Mouse (Mus musculus) liver, embryonic 14.5 days (tissue): ENCODE measurements around the gene Jtb. TPM values are rescaled to one million over a fixed set of nuclear protein-coding genes. Genes with fewer than 3 reads are reported as not detected.

Source experiments
- ATAC-seq: fragments of 200-750 bp; cut with Nextera tagmentation; 2 replicates; pipeline ENCODE4 v1.8.0; 2017; ENCODE audit warnings: moderate number of reproducible peaks, mild to moderate bottlenecking, moderate library complexity; ENCODE audit not compliant: insufficient read depth
- DNase-seq, 3 experiments: peaks; one replicate each; pipeline ENCODE4 v3.0.0-alpha.2; 2012 to 2013; ENCODE audit warnings: low read depth in 3 of 3, low spot score in 3 of 3
- H3K27ac ChIP-seq: fragments of 300-500 bp; sonication (generic); 2 replicates; pipeline ENCODE4 v1.5.1; 2014; ENCODE audit warnings: moderate library complexity, mild to moderate bottlenecking, control low read depth, inconsistent platforms
- H3K27me3 ChIP-seq: fragments of 300-500 bp; sonication (generic); 2 replicates; pipeline ENCODE4 v1.6.1; 2014; ENCODE audit warnings: mild to moderate bottlenecking, low read length, moderate library complexity; ENCODE audit not compliant: control insufficient read depth, insufficient read depth
- H3K36me3 ChIP-seq: fragments of 300-500 bp; sonication (generic); replicated peaks from 2 replicates; pipeline ENCODE4 v1.6.1; 2014; ENCODE audit warnings: low read depth; ENCODE audit not compliant: control insufficient read depth, insufficient read depth
- H3K4me1 ChIP-seq, 2 experiments: fragments of 200-500 bp in 1 of 2; fragments of 300-500 bp in 1 of 2; sonication (generic) in 1 of 2; replicated peaks; 2 replicates each; pipeline ENCODE4 v1.6.1; 2012 to 2014; ENCODE audit warnings: antibody characterized with exemption in 1 of 2, inconsistent platforms in 1 of 2, low read length in 1 of 2; ENCODE audit not compliant: control insufficient read depth in 2 of 2, insufficient read depth in 2 of 2
- H3K4me2 ChIP-seq: fragments of 300-500 bp; sonication (generic); 2 replicates; pipeline ENCODE4 v1.6.1; 2014; ENCODE audit warnings: low read depth, mild to moderate bottlenecking, control low read depth, moderate library complexity
- H3K4me3 ChIP-seq, 2 experiments: fragments of 200-500 bp in 1 of 2; fragments of 300-500 bp in 1 of 2; sonication (generic) in 1 of 2; 2 replicates each; pipeline ENCODE4 v1.5.1; 2012 to 2014; ENCODE audit warnings: low read depth in 2 of 2, low read length in 2 of 2, mild to moderate bottlenecking in 2 of 2, control low read depth in 1 of 2, inconsistent platforms in 1 of 2, moderate library complexity in 1 of 2; ENCODE audit not compliant: insufficient read depth in 1 of 2
- H3K9ac ChIP-seq: fragments of 300-500 bp; sonication (generic); replicated peaks from 2 replicates; pipeline ENCODE4 v1.6.1; 2014; ENCODE audit warnings: mild to moderate bottlenecking, control low read depth, moderate library complexity
- H3K9me3 ChIP-seq: fragments of 300-500 bp; sonication (generic); 2 replicates; pipeline ENCODE4 v1.6.1; 2016; ENCODE audit warnings: low read length, mixed read lengths; ENCODE audit not compliant: control insufficient read depth
- CTCF ChIP-seq: IDR thresholded peaks from 2 replicates; pipeline ENCODE4 v1.5.1; 2016; ENCODE audit warnings: antibody characterized with exemption, low read depth, control low read depth
- EP300 ChIP-seq: IDR thresholded peaks from 2 replicates; pipeline ENCODE4 v1.6.1; 2016; ENCODE audit warnings: antibody characterized with exemption, low read depth
- WGBS: fragments of 180-500 bp; shearing (Covaris S2); extraction: QIAGEN DNeasy Blood & Tissue Kit; methylation state at CpG from one replicate; pipeline ENCODE4 v1.1.7; 2014; ENCODE audit not compliant: insufficient replicate concordance; 5-methylcytosine and 5-hydroxymethylcytosine counted together
- polyA plus RNA-seq, 2 experiments: library from polyadenylated mRNA; depleted of rRNA in 1 of 2; stranded (reverse) in 1 of 2; unstranded in 1 of 2; fragments of >200 nt; fragmentation: Nextera tagmentation in 1 of 2; extraction: Ambion mirVana in 1 of 2; gene quantifications; 2 replicates each; pipeline versions ENCODE4 v1.2.1 to v1.2.3; 2012 to 2014

The Jtb gene
- polyA plus RNA-seq, 2 experiments, result 21.2 to 48.8 TPM

DNA sequence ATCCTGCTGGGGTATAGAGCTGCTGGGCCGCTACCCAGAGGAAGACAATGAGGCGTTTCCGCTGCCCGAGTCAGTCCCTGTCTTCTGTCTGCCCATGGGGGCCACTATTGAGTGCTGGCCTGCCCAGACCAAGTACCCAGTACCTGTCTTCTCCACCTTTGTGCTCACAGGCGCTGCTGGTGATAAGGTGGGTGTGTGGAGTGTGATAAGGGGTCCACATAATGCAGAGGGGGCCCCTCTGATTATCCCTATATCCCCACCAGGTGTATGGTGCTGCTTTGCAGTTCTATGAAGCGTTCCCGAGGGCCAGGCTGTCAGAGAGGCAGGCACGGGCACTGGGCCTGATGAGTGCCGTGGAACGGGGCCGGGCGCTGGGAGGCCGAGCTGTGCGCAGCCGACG is 37.6 kb downstream of the Jtb start:
- no peak for ATAC-seq
- no peaks in the 10 kb centered on the region for H3K27me3 ChIP-seq
- 81% methylated on average over 14 of the region's 16 CpGs for whole genome bisulfite sequencing

DNA sequence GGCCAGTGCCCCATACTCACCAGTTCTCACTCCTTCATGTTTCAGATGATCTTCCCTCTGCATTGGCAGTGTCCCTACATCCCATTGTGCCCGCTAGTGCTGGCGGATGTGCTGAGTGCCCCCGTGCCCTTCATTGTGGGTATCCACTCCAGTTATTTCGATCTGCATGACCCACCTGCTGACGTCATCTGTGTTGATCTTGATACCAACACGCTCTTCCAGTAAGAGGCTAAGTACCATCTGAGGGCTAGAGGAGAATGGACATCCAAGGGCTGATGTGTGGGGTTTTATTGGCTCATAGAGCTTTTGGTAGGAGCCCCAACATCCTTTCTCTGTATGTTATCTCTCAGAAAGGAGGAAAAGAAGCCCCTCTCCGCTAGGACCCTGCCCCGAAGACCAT is 39.4 kb downstream of the Jtb start:
- ATAC-seq (no peak), DNase-seq (no peak)
- H3K27me3 ChIP-seq, result no peaks in the 10 kb centered on the region
- H3K27ac ChIP-seq, result no peak overlapping the region
- peaks cover 6 to 15% of the 10 kb centered on the region in 2 experiments for H3K4me1 ChIP-seq
- TF ChIP-seq EP300 (no peak), CTCF (no peak)
- WGBS, result 75% methylated on average over 8 of the region's 8 CpGs
- no peak overlapping the region for H3K4me2 ChIP-seq
- no peak overlapping the region for H3K9ac ChIP-seq
- H3K36me3 ChIP-seq, result no peaks in the 10 kb centered on the region
- no peak overlapping the region for H3K4me3 ChIP-seq
- H3K9me3 ChIP-seq, result no peaks in the 10 kb centered on the region

More for the DNA sequence above, 37.6 kb downstream of the Jtb start:
- Histone ChIP-seq H3K36me3 (no peaks in the 10 kb centered on the region), H3K27ac (no peak overlapping the region), H3K4me2 (no peak overlapping the region), H3K9ac (no peak overlapping the region), H3K9me3 (no peaks in the 10 kb centered on the region), H3K4me1 (peaks cover 6 to 23% of the 10 kb centered on the region in 2 experiments), H3K4me3 (no peak overlapping the region)
- no peak for DNase-seq
- TF ChIP-seq EP300 (no peak), CTCF (no peak)

DNA sequence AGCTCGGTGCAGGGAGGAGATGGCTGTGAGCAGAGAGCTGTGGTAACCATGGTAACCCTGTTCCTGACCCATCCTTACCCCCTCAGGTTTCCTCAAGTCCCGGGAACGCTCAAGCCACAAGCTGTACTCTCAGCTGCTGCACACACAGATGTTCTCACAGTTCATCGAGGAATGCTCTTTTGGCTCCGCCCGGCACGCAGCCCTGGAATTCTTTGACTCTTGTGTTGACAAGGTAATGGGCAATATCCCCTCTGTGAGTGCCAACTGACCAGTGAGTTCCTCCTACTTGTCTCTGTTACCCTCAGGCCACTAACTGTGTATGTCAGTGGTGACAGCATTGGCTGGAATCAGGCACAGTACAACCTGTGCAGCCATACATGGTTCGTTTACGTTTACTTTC is 40.8 kb downstream of the Jtb start:
- H3K9ac ChIP-seq, result no peak overlapping the region
- no peak overlapping the region for H3K4me3 ChIP-seq
- no peaks in the 10 kb centered on the region for H3K36me3 ChIP-seq
- no peak overlapping the region for H3K4me2 ChIP-seq
- H3K27ac ChIP-seq, result no peak overlapping the region
- H3K27me3 ChIP-seq, result no peaks in the 10 kb centered on the region
- whole genome bisulfite sequencing, result 76% methylated on average over 9 of the region's 9 CpGs
- ATAC-seq (no peak), DNase-seq (no peak)
- no peak for TF ChIP-seq CTCF
- TF ChIP-seq EP300, result no peak
- H3K4me1 ChIP-seq, result 0 out of 4 replicates have a peak, but pooled peaks cover 0 to 3% of the 10 kb centered on the region in 2 experiments
- no peaks in the 10 kb centered on the region for H3K9me3 ChIP-seq

DNA sequence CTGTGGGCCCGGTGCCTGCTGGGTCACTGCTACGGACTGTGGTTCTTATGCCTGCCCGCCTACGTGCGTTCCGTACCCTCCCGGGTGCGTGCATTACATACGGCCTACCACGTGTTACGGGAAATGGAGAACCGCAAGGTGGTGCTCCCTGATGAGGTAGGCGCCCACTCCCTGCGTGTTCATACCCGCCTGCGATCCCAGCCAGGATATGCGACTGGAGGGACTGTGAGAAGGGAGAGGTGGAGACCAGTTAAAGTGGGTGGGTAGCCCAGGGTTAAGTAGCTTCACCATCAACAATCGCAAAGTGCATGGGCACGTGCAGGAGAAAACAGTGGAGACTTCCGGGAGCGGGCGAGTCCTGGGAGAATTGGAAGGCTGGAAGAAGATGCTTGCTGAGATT is 42.5 kb downstream of the Jtb start:
- ATAC-seq, result no peak
- Histone ChIP-seq H3K36me3 (no peaks in the 10 kb centered on the region), H3K9ac (no peak overlapping the region), H3K4me3 (no peak overlapping the region), H3K4me2 (no peak overlapping the region), H3K27ac (no peak overlapping the region), H3K27me3 (no peaks in the 10 kb centered on the region), H3K4me1 (no peaks in the 10 kb centered on the region), H3K9me3 (no peaks in the 10 kb centered on the region)
- TF ChIP-seq CTCF (no peak), EP300 (no peak)
- 86% methylated on average over 22 of the region's 22 CpGs for WGBS
- no peak for DNase-seq

DNA sequence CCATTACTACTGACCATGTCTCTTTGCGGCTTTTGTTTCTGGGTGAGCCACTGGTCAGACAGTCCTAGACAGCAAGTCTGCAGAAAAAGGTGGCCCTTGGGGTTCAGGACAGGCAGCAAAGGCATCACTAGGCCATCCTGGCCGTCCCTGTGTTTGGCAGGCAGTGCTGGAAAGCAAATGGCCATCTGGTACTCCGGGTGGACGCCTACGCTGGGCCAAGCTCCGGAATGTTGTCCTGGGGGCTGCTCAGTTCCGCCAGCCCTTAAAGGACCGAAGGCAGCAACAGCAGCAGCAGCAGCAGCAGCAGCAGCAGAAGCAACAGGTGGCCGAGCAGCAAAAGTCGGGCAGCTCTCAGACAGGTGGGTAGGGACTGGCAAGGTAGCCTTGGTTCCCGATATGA is 43.9 kb downstream of the Jtb start:
- H3K27me3 ChIP-seq, result no peaks in the 10 kb centered on the region
- H3K4me3 ChIP-seq, result no peak overlapping the region
- no peaks in the 10 kb centered on the region for H3K36me3 ChIP-seq
- DNase-seq, result no peak
- no peaks in the 10 kb centered on the region for H3K9me3 ChIP-seq
- H3K4me2 ChIP-seq, result no peak overlapping the region
- no peak for TF ChIP-seq CTCF
- TF ChIP-seq EP300, result no peak
- whole genome bisulfite sequencing, result 80% methylated on average over 11 of the region's 11 CpGs
- H3K4me1 ChIP-seq, result no peaks in the 10 kb centered on the region
- ATAC-seq, result no peak
- no peak overlapping the region for H3K27ac ChIP-seq
- H3K9ac ChIP-seq, result no peak overlapping the region

DNA sequence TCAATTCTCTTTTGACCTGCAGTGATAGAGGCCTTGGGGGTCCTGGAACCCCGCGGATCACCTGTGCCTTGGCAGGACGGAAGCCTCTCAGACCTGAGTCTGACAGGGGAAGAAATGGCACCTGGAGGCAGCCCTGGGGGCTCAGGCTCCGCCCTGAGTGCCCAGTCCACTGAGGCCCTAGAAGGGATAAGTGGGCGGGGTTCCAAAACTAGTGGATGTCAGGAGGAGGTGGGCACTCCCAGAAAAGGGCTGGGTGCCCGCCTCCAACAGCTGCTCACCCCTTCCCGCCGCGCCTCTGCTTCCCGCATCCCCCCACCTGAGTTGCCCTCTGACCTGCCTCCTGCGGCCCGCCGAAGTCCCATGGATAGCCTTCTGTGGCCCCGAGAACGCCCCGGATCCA is 45.5 kb downstream of the Jtb start:
- H3K9ac ChIP-seq, result no peak overlapping the region
- H3K36me3 ChIP-seq, result no peaks in the 10 kb centered on the region
- no peaks in the 10 kb centered on the region for H3K9me3 ChIP-seq
- H3K27me3 ChIP-seq, result no peaks in the 10 kb centered on the region
- 78% methylated on average over 16 of the region's 16 CpGs for WGBS
- no peak for TF ChIP-seq EP300
- TF ChIP-seq CTCF, result no peak
- ATAC-seq (no peak), DNase-seq (no peak)
- H3K4me1 ChIP-seq, result no peaks in the 10 kb centered on the region
- no peak overlapping the region for H3K4me3 ChIP-seq
- H3K27ac ChIP-seq, result no peak overlapping the region
- H3K4me2 ChIP-seq, result no peak overlapping the region
